Mouse (Mus musculus): ENCODE data around the gene Ctnnd2. TPM values are rescaled to one million over a fixed set of nuclear protein-coding genes. Genes with fewer than 3 reads are reported as not detected.

Gene Ctnnd2
- total RNA-seq, 2 experiments from 2014 or later = not detected

DNA sequence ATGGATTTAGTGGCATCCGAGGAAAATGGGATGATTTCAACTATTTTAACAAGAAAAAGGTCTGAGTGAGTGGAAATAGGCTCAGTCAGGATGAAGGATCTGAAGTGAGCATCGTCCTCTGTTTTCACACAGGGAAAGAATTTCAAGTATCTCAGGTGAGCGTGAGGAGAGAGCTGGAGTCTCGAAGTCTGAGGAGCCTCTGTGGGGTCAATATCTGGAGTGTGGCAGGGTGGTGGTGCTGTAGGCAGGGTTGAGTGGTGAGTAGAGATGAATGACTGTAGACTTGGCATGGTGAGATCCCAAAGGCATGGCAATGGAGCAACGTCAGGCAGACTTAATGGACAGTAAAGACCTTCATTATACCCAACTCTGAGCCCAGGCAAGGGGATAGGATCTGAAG, 529.2 kb downstream of the Ctnnd2 start:
- TF ChIP-seq CTCF (IDR thresholded peaks at IDR 0.05) = no peak
- DNase-seq = no peak
- intact Hi-C loops (cut with DNase I) = no loop called here
- Histone ChIP-seq H3K27ac (no peak overlapping the region), H3K4me3 (no peak overlapping the region)

DNA sequence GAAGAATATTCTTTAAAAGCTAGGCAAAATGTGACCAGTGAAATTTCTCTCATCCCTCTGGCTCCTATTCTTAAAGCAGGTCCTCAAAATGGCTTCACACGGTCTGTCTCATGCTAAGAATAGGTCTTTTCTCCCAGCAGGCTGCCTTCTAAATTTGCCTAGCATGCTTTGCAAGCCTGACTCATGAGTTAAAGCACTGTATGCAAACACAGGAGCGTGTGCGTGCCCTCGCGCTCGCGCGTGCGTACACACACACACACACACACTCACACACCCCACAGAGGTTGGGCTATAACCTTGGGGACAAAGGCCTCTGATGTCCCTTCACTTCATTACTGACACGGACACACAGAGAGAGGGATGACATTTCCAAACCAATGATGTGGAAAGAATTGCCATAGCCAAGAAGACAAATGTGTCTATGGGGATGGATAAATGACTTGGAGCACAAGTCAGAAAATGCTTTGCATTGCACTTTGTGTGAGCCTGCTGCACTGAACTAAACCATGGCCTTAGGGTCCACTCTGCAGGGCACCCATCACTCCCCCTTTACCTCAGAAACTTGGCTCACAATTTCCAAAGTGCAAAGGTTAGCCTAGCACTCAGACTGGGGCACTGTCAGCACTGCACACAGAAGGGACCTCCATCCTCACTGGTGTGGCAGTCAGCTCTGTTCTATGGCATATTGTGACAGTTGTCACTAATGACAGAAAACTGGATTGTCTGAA, 536.8 kb downstream of the Ctnnd2 start:
- DNase-seq = no peak
- no peak for TF ChIP-seq CTCF (IDR thresholded peaks at IDR 0.05)
- intact Hi-C loops (cut with DNase I) = no loop called here
- Histone ChIP-seq H3K4me3 (no peak overlapping the region), H3K27ac (no peak overlapping the region)

DNA sequence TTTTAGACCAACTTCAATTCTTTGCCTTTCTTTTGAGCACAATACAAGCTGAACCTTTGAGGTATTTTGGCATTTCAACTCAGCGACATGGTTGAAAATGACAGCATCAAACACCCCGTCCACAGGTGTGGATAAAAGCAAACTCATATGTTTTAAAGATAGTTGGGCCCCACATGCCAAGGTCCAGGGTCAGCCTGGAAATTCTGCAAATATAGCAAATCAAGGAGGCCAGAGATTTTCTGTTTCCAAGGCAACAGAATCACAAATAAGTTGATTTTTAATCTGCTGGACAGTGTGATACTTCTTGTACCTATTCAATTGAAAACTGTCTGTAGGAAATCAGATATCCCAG, 537.3 kb downstream of the Ctnnd2 start:
- Histone ChIP-seq H3K27ac (no peak overlapping the region), H3K4me3 (no peak overlapping the region)
- DNase-seq = no peak
- TF ChIP-seq CTCF (IDR thresholded peaks at IDR 0.05) = no peak
- intact Hi-C loops (cut with DNase I) = no loop called here

DNA sequence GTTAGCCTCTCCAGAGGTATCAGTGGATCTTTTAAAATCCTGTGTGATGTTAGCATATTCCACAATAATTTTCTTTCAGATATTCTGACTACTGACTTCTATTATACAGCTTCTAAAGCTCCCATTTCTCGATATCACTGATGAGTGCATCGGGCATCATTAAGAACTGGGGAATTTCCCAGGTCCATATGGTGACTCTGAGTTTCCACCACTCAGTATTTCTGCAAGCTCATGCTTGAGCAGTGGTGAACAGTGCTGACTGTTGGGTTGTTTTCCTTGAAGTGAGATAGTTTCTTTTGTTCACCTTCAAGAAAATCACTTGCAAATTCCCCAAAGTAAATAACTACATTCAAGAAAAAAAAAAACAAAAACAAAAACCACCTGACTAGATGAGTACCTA, 542.4 kb downstream of the Ctnnd2 start:
- Histone ChIP-seq H3K4me3 (no peak overlapping the region), H3K27ac (no peak overlapping the region)
- TF ChIP-seq CTCF (IDR thresholded peaks at IDR 0.05) = no peak
- DNase-seq = no peak
- intact Hi-C loops (cut with DNase I) = no loop called here

DNA sequence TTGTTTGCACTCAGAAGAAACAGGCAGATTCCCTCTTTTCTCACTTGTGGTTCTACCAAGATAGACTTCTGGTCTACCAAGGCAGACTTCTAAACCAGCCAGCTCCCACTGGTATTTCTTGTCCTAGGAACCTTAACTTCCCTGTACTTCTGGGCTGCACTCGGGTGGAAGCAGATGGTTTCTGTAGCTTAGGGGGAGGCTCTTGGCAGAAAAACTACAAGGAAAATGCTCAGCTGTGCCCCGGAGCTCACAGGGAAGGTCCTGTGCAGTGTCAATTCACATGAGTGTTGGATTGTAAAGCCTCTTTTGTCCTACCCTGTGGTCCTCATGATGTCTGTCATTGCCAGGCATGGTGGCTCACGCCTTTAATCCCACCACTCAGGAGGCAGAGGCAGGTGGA, 546.4 kb downstream of the Ctnnd2 start:
- intact Hi-C loops (cut with DNase I) = no loop called here
- no peak for TF ChIP-seq CTCF (IDR thresholded peaks at IDR 0.05)
- no peak overlapping the region for H3K27ac ChIP-seq
- H3K4me3 ChIP-seq = no peak overlapping the region
- no peak for DNase-seq

DNA sequence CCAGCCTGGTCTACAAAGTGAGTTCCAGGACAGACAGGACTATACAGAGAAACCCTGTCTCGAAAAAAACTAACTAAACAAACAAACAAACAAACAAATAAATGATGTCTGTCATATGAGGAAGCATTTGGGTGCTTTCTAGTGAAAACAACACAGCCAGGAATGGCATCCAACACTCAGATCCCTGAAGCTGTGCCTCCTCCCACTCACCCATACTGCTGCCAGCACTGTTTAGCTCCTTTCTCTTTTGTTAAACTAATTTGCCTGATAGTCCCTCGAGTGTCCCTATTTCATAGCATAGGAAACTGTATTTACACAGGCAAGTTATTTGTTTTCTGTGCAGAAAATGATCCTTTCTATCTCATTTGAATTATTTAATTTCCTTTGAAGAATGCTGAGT, 546.8 kb downstream of the Ctnnd2 start:
- intact Hi-C loops (cut with DNase I) = no loop called here
- TF ChIP-seq CTCF (IDR thresholded peaks at IDR 0.05) = no peak
- no peak for DNase-seq
- H3K27ac ChIP-seq = no peak overlapping the region
- no peak overlapping the region for H3K4me3 ChIP-seq

DNA sequence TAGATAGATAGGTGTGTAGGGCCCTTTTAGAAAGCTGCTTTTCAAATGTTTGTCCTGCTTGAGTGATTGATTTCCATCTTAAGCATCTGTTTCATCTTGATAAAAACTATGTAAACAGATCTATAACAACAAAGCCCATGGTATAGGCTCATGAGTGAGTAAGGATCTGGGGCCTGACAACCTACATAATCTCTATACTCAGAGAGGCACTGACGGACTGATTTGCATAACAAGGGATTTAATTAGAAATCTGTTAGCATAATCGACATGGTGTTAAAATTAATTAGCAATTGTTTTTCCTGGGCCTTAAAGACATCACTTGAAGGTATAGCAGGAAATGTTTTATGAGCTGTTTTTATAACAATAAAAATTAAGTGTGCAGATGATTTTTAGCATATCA, 548.7 kb downstream of the Ctnnd2 start:
- DNase-seq = no peak
- TF ChIP-seq CTCF (IDR thresholded peaks at IDR 0.05) = no peak
- H3K27ac ChIP-seq = no peak overlapping the region
- no peak overlapping the region for H3K4me3 ChIP-seq
- intact Hi-C loops (cut with DNase I) = no loop called here

DNA sequence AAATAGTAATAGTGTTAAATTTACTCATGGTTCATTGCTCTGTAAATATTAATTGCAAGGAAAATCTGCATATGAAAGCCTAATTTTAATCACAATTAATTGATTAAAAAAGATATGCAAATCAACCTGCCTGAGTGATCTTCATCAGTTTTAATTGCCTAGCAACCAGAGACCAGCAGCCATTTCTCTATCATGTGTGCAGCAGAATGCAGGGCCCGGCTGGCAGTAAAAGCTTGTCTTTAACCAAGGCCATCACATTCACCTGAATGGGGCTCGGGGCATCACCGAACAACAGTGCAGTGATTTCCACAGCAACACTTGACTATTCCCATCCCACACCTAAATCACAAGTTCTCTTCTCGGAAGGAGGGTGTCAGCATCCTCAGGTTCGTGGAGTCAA, 553.7 kb downstream of the Ctnnd2 start:
- no peak for DNase-seq
- Histone ChIP-seq H3K27ac (no peak overlapping the region), H3K4me3 (no peak overlapping the region)
- no peak for TF ChIP-seq CTCF (IDR thresholded peaks at IDR 0.05)
- intact Hi-C loops (cut with DNase I) = no loop called here

DNA sequence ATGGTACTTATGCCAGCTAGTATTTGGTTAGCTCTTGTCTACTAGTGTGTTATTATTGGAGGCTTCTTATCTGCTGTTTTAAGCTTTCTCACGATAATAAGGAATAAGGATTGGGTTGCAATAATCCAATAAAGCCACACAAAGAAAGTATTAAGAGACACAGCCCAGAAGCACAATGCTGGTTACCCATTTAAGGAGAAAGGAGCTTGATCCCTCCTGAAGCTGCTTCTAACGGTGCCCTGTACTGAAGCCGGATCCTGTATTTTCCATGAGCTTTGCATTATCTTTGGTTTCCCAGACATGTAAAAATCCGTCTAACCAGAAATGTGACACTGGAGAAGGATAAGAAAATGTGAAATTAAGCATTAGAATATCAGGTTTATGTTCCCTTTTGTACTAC, 565.8 kb downstream of the Ctnnd2 start:
- no peak for TF ChIP-seq CTCF (IDR thresholded peaks at IDR 0.05)
- intact Hi-C loops (cut with DNase I) = no loop called here
- H3K27ac ChIP-seq = no peak overlapping the region
- DNase-seq = no peak
- no peak overlapping the region for H3K4me3 ChIP-seq

DNA sequence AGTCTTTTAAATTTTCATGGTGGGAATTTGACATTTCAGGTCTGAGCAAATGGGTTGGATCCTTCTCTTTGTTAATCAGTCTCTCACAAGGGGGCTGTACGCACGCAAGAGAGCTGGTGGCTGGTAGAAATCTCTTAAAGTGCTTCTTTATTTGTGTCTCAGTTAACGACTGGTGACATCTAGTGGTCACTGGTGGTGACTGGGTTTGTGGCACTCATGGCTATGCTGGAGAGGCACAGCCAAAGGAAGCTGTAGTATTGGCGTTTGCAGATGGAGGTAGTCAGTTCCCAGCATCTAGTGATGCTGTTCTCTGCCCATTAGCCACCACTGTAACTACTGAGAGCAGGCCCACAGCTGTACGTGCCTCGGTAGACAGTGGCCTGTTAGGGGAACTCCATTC, 568.3 kb downstream of the Ctnnd2 start:
- Histone ChIP-seq H3K27ac (no peak overlapping the region), H3K4me3 (no peak overlapping the region)
- intact Hi-C loops (cut with DNase I) = no loop called here
- peak; percentile 62 for TF ChIP-seq CTCF (IDR thresholded peaks at IDR 0.05)
- peak; percentile 18 for DNase-seq

DNA sequence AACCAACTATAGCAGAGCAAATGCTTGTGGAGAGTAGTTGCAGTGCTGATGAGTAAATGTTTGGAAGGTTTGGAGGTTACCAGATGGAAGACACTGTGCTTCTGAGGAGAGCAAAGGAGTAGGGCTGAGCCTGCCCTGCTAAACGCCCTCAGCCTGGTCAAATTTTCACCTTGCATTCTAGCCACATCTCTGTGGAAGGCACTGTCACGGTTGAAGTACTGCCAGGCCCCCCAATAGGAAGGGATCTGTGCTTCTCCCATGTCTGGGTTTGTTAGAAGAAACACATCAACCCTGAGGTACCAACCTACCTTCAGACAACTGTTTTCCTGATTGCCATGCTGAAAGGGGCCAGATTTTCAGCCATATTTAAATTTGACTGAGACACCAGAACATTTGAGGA, 585.6 kb downstream of the Ctnnd2 start:
- Histone ChIP-seq H3K4me3 (no peak overlapping the region), H3K27ac (no peak overlapping the region)
- intact Hi-C loops (cut with DNase I) = no loop called here
- TF ChIP-seq CTCF (IDR thresholded peaks at IDR 0.05) = no peak
- DNase-seq = no peak

DNA sequence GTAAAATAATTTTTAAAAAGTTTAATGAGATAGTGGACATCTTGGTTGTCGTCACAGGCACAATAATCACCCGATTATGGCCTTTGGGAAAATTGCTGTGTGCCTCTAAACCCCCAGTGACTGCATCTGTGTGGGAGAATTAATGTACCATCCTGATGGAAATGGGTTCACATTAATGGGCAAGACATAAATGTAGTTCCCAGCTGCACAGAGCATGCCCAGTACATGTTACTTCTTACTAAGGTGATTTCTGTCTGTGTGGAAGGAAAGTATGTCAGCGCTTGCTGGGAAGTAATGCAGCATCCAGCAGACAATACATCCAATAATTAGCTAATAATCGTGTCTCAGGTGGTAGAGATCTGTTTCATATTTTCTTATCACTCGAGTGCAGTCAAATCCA, 589.8 kb downstream of the Ctnnd2 start:
- DNase-seq = no peak
- no peak overlapping the region for H3K4me3 ChIP-seq
- no peak overlapping the region for H3K27ac ChIP-seq
- intact Hi-C loops (cut with DNase I) = no loop called here
- no peak for TF ChIP-seq CTCF (IDR thresholded peaks at IDR 0.05)

DNA sequence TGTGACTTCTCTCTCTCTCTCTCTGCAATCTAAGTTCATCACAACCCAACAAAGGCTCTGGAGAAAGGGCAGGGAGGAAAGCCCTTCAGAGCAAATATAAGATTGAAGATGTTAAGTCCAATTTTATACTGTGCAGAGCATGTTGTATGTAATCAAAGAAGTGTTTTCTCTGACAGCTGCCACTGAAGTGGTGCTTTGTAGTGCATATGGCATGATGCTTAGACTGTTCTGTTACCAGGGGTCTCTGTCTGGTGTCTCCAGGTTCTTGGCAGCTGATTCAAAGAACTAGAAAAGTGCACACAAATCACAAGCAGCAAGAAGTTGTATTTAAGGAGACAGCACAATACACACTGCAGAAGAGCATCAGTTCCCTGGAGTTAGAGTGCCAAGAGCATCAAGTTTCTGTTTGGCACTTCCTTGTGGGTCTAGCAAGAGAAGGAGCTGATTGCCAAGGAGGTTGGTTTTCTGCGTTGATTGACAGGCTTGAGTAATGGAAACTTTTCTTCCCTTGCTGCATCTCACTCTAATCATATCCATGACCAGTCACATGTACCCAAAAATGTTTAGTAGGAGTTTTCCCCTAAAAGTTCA, 590.4 kb downstream of the Ctnnd2 start:
- no peak overlapping the region for H3K4me3 ChIP-seq
- H3K27ac ChIP-seq = no peak overlapping the region
- peak; percentile 17 for DNase-seq
- TF ChIP-seq CTCF (IDR thresholded peaks at IDR 0.05) = no peak
- intact Hi-C loops (cut with DNase I) = no loop called here

DNA sequence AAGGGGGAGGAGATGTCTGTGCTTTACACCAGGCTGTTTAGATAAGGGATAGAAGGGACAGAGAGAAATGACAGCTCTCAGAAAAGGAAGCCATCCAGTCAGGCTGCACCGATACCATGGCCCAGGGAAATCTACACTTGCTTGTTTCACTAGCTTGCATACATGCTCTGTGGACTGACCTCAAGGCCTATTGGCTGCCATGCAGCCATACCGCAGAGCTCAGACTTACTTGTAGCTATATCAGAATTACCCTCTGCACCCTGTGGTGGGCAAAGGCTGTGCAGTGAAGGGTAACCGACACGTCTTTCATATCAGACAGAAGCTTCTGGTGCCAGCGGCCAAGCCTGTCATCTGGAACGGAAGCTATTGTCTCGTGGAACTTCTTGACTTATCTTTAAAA, 604.5 kb downstream of the Ctnnd2 start:
- no peak for TF ChIP-seq CTCF (IDR thresholded peaks at IDR 0.05)
- no peak for DNase-seq
- no peak overlapping the region for H3K27ac ChIP-seq
- intact Hi-C loops (cut with DNase I) = no loop called here
- no peak overlapping the region for H3K4me3 ChIP-seq

All from gastrocnemius, adult 2 months (tissue).